Mouse (Mus musculus): ENCODE measurements around the gene Ubqln4.

Gene Ubqln4

DNA sequence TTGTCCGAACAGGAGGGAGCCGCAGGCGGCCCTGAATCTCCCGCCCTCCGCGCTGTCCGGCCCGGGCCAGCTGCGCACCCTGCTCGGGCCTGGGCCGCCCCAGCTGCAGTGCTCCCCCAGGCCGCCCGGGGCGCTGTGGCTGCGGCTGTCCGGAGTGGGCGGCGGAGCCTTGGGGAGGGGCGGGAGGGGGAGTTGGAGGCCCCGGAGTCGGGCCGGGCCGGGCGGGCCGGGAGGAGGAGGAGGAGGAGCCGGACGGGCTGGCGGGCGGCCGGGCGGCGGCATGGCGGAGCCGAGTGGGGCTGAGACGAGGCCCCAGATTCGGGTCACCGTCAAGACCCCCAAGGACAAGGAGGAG, at the start of gene Ubqln4:
Gene Ubqln4 (plus strand): TSS at position 234 of the 355 bp plus-strand sequence.
- DNase-seq, result peak; percentile 96

DNA sequence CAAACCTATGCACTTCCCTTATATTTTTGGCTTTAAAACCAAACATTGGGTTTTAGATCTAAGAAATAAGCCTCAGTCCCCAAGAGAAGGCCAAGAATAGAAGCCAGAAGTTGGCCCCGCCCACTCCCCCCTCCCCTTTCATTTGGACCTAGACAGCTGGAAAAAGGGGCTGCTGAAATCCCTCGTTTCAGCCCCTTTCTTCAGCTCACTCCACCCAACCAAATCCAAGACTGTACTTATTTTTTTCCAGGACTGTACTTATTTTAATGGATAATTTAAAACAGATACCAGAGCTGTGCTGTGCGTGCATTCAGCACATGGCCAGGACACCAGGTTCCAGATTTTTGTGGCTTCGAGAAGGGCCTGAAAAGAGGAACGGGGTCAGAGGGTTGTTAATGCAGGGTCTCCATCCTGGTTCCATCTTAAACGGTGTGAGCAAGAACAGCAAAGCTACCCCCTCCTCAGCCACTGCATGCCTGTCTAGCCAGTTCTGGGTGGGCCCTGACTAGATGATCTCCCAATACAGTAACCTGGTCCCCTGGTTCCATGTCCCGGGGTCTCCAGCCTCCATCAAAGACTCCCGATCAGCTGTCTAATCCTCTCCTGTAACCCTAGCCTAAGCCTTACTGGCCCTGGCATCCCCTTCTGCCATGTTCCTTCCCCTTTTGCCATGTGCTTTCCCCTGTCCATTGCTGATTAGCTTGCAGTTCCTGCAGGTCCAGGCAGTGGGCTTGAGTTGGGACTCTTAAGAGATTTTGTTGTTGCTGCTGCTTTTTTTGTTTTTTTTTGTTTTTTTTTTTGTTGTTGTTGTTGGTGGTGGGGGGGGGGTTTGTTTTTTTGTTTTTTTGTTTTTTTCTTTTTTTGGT, 49.4 kb upstream of the Ubqln4 start:
- no peak for DNase-seq

DNA sequence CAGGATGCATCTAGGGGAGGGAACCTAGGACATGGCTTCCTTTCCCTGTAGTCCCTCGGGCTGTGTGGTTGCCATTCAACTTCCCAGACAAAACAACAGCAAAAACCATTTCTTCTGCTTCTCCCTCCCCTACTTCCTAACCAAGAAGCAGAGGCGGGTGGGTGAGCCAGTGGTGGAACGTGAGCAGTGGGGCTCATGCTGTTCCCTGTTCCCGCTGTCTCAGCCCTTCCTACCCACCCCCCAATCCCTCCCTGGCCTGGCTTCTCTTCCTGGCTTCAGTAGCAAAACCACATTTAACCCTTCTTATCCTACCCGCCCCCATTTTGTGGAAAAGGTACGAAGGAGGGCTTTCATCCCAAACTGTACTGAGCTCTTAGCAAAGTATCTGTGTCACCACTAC, 48.5 kb upstream of the Ubqln4 start:
- DNase-seq, result no peak

DNA sequence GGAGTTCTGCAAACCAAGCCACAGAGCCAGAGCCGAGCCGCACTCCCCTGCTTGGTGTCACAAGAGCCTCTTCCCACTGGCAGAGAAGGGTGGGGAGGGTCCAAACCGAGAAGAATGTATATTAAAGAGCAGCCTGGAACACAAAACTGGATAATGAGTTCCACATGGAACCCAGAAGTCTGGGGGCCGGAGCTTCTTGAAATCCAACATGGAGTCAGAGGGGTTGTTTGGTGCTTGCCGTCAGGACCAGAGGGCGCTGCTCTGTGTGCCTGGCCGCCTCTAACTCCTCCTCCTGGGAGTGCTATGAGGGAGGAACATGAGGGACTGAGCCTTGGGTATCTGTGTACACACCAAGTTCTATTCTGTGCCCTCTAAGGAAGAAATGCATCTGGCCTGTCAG, 47.8 kb upstream of the Ubqln4 start:
- DNase-seq, result peak; percentile 11

DNA sequence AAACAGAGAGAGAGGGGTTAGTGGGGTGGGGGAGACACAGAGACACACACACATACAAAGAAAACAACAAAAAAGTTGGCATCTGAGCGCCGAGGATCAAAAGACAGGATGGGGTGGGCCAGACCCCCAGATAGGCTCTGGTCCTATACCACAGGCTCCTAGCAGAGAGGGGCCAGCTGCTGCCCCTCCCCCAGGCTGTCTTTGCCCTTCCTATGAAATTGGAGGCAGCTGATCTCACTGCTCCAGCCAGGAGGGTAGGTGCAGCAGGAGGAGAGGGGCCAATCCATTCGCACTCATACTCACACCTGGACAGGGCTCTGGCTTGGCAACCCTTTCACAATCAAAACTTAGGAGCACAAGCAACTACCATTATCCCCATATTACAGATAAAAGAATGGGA, 44.3 kb upstream of the Ubqln4 start:
- DNase-seq, result peak; percentile 27

DNA sequence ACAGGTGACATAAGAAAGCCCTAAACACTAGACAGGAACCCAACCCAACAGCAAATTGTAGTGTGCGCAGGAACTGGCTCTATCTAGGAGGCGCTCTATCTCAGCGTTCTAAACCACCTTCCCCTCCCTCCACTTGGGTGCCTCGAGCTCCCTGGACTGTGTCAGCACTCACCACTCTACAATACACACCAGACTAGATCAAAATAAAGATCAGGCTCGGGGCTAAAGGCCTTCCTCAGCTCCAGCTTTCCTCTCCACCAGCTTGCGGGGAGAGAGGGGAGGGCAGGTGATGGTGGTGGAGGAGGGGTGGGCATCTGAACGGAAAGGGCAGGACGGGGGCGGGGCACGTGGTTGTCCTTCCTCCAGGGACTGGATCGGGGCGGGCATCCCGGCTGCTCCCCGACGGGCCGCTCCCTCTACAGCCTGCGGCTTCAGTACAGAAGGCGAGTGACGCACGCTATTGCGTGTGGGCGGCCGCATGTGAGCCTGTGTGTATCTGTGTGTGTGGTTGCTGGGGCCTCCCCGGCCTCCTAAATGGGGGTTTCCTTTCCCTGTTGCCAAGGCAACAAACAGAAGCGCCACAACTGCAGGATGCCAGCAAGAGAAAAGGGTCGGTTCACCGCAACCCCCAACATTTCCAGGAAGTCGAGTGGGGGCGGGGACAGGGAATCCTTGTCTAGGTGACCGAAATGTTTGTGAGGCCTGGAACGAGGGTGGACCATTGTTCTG, 43.7 kb upstream of the Ubqln4 start, which contains the start of gene Lmna:
Gene Lmna (minus strand): TSS at position 265 of the 729 bp plus-strand sequence.
- DNase-seq, result peak; percentile 97

DNA sequence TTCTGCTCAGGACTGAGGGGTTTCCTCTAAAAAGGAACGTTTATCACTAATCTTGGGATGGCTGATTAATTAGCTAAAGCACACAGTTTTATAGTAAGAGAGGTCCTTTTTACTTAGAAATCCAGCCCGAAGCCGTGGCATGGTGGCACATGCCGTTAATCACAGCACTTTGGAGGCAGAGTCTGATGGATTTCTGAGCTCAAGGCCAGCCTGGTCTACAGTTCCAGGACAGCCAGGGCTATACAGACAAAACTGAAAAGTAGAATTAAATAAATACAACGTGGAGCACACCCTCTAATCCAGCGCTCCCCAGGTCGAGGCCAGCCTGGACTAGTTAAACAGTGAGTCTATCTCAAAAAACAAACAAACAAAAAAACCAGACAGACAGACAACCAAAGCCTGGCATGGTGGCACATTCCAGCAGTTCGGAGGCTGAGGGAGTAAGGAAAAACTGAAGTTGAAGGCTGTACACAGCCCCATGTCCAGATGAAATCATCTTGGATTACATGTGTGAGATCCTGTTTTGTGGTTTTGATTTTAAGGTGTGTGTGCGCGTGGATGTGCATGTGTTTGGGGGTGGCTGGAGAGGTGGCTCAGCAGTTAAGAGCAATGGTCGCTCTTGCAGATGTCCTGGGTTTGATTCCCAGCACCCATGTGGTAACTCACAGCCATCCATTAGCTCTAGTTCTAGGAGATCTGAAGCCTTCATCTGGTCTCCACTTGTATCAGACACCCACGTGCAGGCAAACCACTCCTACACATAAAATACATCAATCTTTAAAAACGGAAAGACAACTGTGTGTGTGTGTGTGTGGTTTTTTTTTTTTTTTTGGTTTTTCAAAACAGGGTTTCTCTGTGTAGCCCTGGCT, 42.9 kb upstream of the Ubqln4 start:
- no peak for DNase-seq

DNA sequence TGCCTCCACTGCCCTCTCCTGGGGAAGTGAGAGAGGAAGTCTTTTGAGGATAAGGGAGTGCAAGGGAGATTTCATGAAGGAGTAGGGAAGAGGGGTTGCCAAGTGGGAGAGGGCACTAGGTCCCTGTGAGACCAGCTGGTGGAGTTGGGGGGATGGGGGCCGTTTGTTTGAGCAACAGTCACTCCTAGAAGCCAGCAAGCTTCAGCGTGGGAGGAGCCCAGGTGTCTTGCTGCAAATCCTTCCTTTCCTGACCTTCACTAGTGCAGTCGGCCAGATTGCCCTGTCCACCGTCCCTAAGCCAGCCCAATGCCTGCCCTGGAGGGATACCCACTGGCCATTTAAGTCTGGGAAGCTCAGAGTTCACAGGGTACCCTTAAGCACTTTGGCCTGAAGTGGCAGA, 42.0 kb upstream of the Ubqln4 start:
- peak; percentile 32 for DNase-seq

DNA sequence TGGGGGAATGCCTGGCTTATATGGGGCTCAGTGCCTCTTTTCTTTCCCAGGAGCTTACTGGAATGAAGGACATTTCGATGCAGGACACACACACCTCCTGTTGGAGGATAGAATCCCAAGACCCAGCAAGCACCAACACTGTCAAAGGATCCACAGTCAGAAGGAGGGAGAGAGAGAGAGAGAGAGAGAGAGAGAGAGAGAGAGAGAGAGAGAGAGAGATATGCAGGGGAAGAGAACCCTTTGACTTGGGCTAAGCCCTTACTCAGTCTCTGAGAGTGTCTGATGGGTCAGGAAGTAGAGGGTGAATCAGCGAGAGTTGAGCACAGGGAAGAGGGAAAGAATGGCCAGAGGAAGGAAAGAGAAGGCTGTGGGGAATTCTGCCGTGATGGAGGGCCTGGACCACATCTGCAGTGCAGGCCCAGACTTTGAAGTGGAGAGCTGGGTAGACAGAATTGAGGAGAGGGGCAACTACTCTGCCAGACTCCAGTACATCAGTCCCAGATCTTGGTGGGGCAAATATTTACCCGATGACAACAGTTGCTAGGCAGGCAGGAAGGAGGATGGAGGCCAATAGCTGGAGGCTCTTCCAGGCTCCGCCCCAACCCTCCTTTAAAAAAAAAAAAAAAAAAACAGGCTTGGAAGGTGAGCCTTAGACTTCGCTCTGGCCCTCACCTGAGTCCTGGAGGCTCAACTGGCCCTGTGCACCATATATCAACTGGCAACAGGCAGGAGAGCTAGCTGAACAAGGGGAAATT, 41.2 kb upstream of the Ubqln4 start:
- DNase-seq, result peak; percentile 17

DNA sequence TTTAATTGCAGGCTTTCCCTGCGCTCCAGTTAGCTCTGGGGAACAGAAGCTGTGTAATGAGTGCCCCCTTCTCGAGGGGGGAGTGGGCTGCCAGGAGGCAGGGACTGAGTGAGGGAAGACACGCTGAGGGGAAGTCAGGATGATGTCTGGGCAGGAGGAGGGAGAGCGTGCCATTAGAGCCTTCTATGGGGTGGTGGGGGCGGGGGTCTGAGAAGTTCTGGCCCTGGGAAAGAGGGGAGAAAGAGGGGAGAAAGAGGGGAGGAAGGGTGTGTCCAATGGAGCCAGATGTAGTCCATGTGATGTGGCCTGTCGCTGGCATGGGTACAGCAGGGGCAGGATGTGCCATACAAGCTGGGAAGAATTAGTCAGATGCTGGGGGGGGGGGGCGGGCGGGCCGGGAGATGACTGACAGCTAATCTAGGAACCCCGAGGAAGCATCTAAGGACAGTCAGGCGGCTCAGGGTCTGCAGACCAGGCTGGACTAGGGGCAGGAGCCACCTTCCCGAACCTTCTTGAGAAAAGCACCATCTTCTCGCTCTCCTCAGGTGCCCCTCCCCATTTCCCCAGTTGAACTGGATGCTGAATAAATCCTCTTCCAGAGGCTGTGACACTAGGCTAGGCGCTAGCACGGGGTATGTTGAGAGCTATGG, 40.5 kb upstream of the Ubqln4 start:
- DNase-seq, result peak; percentile 30

DNA sequence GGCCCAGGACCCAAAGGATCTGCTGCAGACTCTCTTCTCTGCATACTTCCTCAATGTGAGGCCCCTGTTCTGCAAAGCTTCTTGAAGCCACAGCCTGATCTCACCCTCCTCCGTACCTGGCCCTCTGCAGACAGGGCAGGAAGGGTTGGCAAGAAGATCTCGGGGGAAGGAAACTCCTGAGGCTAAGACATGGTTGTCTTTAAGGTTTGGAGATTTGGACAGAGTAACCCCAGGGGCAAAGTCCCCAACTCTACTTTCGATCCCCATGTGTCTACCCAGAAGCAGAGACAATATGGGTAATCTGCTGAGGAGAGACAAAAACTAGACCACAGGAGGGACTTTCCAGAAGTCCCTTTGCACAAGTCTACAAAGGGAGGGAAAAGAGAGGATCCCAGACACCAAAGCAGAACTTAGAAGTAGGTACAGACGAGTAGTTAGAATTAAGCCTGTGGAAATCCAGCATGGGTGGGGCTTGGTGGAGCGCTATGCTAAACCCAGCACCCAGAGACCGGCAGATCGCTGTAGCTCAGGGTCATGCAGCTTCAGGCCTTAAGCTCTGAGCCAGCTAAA, 39.9 kb upstream of the Ubqln4 start:
- DNase-seq, result peak; percentile 9

DNA sequence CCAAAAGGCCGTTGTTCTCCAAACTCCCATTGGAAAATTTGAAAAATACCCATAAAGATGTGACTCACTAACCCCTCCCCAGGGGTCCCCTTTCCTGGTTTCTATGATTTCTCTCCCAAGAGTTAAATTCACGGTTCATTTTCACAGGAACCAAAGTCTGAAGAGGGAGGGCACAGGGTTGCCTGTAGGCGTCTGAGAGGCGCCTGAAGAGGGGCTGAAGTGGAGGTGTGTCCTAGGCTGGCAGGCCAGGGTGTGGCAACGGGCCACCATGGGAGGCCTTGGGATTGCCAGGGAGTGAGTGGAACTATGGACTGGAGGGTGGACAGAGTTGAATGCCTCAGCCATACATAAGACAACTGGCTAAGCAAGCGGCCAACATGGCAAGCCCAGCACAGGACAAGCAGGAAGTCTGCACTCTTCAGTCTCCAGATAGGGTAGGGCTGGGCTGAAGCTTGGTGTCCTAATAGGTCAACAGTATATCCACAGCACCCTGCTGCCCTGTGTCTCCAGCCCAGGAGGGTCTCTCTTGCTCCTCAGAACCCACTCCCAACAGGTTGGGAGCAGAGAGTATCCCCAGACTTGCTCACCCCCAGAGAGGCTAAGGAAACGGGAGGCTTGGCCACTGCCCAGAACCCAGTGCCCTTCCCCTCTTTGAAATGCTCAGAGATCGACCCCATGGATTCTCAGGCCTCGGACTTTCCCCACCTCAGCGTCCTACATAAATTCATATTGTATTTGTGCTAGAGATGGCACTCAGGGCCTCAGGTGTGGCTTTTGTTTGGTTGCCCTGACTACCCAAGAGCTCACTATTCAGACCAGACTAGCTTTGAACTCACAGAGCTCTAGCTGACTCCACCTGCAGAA, 39.1 kb upstream of the Ubqln4 start:
- no peak for DNase-seq

DNA sequence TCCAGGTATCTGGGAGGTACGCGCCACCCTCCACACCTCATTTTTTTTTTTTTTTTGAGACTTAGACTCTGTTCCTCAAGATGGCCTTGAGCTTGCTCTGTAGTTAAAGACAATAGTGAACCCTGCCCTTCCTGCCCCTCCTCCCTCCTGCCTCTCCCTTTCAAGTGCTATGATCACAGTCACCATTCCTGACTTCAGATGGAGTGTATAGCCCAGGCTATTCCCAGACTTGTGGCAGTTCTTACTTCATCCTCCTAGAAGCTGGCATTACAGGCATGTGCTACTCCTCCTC, 38.5 kb upstream of the Ubqln4 start:
- DNase-seq, result no peak

DNA sequence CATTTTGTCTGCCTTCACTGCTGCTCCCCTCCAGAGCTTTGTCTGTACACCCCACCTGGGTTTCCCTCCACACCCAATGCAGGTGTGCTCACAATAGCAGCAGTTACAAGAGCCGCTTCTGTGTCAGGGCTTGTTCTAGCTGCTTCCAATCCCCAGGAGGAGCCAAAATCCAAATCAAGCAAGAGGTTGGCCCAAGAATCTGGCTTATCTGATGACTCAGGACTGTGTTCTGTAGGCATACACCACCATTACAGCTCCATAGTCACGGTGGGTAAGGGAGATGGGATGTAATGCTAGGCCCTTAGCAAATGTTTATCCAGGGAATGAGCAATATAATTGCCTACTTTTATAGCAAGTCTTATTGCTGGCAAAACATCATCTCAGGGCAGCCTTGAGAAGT, 37.2 kb upstream of the Ubqln4 start:
- DNase-seq, result no peak

DNA sequence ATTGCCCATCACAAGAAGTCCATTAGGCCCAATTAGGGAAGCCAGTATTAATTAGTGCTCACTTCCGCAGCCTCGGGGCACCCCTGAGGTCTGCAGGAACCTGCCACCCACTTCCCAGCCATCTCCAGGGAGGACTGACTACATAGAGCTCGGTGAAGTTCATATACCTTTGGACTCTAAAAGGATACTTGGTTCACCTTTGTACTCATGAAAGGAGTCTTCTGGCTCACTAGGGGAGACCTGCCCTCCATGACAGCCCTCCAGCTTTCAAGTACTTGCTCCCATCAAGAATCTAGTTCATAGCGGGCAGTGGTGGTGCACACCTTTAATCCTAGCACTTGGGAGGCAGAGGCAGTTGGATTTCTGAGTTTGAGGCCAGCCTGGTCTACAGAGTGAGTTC, 35.1 kb upstream of the Ubqln4 start:
- no peak for DNase-seq

DNA sequence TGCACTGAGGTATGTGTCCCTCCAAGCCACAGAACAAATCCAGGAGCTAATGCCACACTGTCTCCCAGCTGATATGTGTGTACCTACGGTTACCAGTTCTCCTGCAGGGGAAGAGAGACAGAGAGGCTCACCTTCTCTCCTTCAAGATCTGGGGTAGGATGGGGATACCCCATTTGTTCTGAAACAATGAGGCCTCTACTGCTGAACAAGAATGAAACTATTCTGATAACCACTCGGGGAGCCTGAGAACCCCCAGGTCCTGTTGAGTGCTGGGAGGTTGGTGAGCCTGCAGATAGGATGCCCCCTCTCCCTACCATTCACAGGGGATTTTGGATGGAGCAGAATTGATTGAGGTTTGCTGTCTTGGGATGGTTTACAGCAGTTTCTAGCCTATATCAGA, 33.5 kb upstream of the Ubqln4 start:
- DNase-seq, result no peak

DNA sequence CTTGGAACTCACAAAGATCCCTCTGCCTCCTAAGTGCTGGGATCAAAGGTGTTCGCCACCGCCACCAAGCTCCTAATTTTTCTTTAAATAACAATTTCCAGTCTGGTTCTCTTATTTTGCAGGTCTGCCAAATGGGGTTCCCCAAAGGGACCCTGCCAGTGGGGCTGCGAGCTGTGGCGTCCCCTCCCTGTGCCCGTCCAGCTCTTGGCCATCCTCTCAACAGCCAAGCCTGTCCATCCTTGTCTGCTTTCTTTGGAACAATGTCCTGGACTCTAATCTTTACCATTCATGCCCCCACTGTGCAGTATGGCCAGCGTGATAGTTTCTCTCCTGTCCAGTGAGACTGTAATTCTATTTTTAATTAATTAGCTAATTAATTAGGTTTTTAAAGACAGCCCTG, 32.4 kb upstream of the Ubqln4 start:
- DNase-seq, result no peak

DNA sequence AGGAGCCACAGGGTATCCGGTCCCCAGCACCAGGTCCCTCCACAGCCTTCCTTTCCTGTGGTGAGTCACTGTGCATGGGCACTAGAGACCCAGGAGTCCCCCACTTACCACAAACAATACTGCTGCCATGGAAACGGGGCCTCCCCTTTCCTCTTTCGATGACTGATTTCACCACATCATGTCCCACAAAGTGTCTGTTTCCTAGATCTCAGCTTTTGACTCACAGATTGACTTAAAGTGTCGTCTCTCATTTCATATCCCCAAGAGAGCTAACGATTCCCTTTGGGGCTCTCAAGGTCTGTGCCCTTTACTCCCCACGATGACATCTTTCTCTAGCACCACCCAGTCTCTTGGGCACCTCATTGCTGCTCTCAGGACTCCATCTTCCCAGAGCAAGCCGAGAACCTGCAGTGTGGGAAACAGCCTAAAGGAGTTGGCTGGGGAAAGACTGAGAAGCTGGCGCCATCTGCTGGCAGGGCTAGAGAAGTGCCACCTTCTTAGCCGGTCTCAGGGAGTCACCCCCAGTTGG, 31.7 kb upstream of the Ubqln4 start:
- peak; percentile 77 for DNase-seq

DNA sequence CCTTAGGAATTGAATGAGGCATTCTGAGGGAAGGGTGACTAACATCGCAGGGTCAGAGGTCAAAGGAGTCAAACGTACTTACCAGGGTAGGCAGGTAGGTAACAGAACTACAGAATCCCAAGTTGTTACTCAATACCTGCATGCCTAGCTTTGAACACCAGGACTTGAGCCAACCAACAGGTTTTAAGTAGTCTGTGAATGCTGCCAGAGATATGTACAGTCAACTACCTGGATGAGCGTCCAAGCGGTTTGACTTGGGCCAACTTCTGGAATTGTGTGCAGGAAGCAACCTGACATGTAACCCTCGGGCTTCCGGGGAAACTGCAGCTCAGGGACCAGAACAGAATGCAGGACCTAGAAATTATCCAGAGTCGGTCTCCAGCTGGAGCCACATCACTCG, 30.5 kb upstream of the Ubqln4 start:
- DNase-seq, result no peak

DNA sequence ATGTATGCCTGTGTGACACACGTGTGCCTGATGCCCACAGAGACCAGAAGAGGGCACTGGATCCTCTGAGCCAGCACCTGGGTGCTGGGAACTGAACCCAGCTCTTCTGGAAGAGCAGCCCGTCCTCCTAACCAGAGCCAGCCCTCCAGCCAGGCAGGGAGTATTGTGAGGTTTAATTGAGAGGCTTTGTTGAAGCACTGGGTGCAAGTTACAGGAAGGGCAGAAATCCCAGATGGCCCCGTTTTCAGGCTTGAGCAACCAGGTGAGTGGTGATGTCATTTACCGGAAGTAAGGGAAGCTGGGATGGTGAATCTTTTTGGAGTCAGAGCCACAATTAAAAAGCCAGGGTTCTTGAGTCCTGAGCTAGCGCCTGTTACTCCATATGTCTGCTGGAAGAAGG, 28.5 kb upstream of the Ubqln4 start:
- DNase-seq, result no peak
